Mouse (Mus musculus) heart, embryonic 13.5 days (tissue): Measurements from ENCODE around the gene Sirt2. TPM values are rescaled to one million over a fixed set of nuclear protein-coding genes. Genes with fewer than 3 reads are reported as not detected.

Source experiments
- ATAC-seq: fragments of 200-750 bp; cut with Nextera tagmentation; 2 replicates; pipeline ENCODE4 v1.8.0; 2017; ENCODE audit warnings: moderate TSS enrichment; ENCODE audit not compliant: insufficient number of reproducible peaks, low FRiP score, low TSS enrichment; ENCODE audit errors: extremely low read depth
- H3K27ac ChIP-seq: fragments of 300-500 bp; sonication (generic); replicated peaks from 2 replicates; pipeline ENCODE4 v1.5.1; 2015; ENCODE audit warnings: moderate library complexity, mild to moderate bottlenecking, inconsistent platforms
- H3K27me3 ChIP-seq: fragments of 300-500 bp; sonication (generic); replicated peaks from 2 replicates; pipeline ENCODE4 v1.6.1; 2015; ENCODE audit warnings: mild to moderate bottlenecking, inconsistent platforms
- H3K36me3 ChIP-seq: fragments of 300-500 bp; sonication (generic); 2 replicates; pipeline ENCODE4 v1.6.1; 2015; ENCODE audit warnings: mild to moderate bottlenecking, inconsistent platforms
- H3K4me1 ChIP-seq: fragments of 300-500 bp; sonication (generic); 2 replicates; pipeline ENCODE4 v1.6.1; 2015; ENCODE audit warnings: inconsistent platforms
- H3K4me2 ChIP-seq: fragments of 300-500 bp; sonication (generic); 2 replicates; pipeline ENCODE4 v1.6.1; 2015; ENCODE audit warnings: inconsistent platforms, mild to moderate bottlenecking, moderate library complexity
- H3K4me3 ChIP-seq: fragments of 300-500 bp; sonication (generic); 2 replicates; pipeline ENCODE4 v1.5.1; 2015; ENCODE audit warnings: moderate library complexity, mild to moderate bottlenecking, inconsistent platforms
- H3K9ac ChIP-seq: fragments of 300-500 bp; sonication (generic); 2 replicates; pipeline ENCODE4 v1.6.1; 2015; ENCODE audit warnings: inconsistent platforms, mild to moderate bottlenecking, moderate library complexity
- H3K9me3 ChIP-seq: fragments of 300-500 bp; sonication (generic); 2 replicates; pipeline ENCODE4 v1.6.1; 2016; ENCODE audit warnings: inconsistent platforms
- WGBS: fragments of 180-500 bp; shearing (Covaris S2); methylation state at CpG from one replicate; pipeline ENCODE4 v1.1.7; 2015; ENCODE audit warnings: mixed read lengths; 5-methylcytosine and 5-hydroxymethylcytosine counted together
- polyA plus RNA-seq: library from polyadenylated mRNA; unstranded; fragments of >200 nt; fragmentation: Nextera tagmentation; extraction: Ambion mirVana; gene quantifications from 2 replicates; pipeline ENCODE4 v1.2.1, GENCODE M21; 2015

Gene Sirt2
- polyA plus RNA-seq, result 48.9 and 51.5 TPM in 2 replicates

DNA sequence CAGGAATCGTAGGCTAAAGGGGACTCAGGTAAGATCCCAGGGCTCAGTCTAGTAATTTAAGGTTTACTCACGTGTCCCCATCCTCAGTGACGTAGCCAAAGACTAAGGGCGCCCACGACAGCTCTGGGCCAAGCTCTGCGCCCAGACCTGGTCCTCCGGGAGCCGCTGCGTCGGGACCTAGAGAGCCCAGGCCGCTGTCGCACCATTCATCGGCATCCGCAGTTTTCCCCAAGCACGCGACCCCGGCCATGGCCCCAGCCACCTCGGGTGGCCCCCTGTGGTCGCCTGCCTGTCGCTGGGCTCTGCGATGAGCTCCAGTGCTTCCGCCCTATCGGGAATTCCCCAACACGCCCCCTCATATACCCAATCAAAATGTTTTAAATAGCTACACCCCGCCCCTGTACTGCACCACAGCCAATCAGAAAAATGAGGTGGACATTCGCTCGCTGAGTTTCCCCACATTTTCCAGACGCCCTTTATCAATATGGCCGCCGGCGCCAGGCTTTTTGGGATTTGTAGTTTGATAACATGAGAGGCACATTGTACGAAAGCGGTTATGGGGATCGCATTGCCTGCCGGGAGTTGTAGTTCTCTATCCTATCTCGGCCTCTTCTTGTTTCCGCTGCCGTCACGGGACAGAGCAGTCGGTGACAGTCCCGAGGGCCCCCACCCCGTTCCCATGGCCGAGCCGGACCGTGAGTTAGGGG, at the start of gene Sirt2:
Gene Sirt2, plus strand, starts transcription at position 563 of the 707 bp plus-strand sequence.
- Histone ChIP-seq H3K27me3 (no peaks in the 10 kb centered on the region), H3K36me3 (peaks cover 10% of the 10 kb centered on the region), H3K27ac (0 out of 2 replicates have a peak within 1 kb of the TSS, but pooled peaks have one; percentile 24), H3K4me3 (peak within 1 kb of the TSS; percentile 86), H3K4me2 (peak within 1 kb of the TSS; percentile 80), H3K9ac (peak within 1 kb of the TSS; percentile 92), H3K4me1 (peaks cover 18% of the 10 kb centered on the region), H3K9me3 (no peaks in the 10 kb centered on the region)
- WGBS, result 0% methylated on average over 45 of the region's 45 CpGs
- ATAC-seq, result peak; percentile 94

DNA sequence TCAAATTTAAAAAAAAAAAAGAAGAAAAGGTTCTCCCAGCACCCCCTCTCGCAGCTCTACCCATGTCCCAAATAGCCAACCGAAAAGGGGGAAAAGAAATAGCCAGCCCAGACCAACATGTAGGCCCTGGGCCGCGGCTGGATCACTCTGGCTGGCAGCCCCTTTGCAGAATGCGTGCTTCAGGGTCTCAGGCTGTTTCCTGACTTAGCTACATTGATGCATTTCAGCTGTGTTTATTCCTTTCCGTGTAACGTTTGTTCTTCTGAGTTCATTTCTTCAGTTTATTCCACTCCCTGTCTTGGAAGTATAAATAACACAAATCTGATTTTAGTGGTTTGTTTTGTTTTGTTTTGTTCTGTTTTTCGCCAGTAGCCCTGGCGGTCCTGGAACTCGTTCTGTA, 48.8 kb upstream of the Sirt2 start:
- no peaks in the 10 kb centered on the region for H3K27me3 ChIP-seq
- WGBS, result 74% methylated on average over 10 of the region's 10 CpGs

DNA sequence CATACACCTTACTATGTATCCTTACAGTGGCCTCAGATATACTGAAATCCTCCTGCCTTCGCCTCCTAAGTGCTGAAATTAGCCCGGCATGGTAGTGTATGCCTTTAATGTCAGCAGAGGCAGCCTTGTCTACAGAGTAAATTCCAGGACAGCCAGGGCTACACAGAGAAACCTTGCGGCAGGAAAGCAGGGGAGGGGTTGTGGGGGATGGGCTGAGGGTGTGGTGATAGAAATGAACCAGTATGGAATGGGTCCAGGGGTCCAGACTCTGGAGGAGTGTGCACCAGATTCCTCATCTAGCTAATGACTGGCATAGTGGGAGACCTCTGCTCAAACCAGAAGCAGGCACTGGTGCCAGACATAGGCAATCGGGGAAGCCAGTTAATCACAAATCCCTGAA, 47.4 kb upstream of the Sirt2 start:
- Histone ChIP-seq H3K36me3 (peaks cover 5% of the 10 kb centered on the region), H3K9ac (no peak overlapping the region), H3K9me3 (no peaks in the 10 kb centered on the region), H3K27me3 (no peaks in the 10 kb centered on the region), H3K4me2 (peak overlapping the region; percentile 27), H3K4me3 (no peak overlapping the region), H3K27ac (no peak overlapping the region), H3K4me1 (peaks cover 34% of the 10 kb centered on the region)
- WGBS, result 23% methylated on average over 4 of the region's 4 CpGs
- no peak for ATAC-seq

More for the DNA sequence above, 48.8 kb upstream of the Sirt2 start:
- H3K4me3 ChIP-seq, result peak overlapping the region; percentile 70; the same call in 1 of the 2 replicates
- no peak for ATAC-seq
- H3K9me3 ChIP-seq, result no peaks in the 10 kb centered on the region
- peak overlapping the region; percentile 85 for H3K4me2 ChIP-seq
- 0 out of 2 replicates have a peak, but pooled peaks cover 2% of the 10 kb centered on the region for H3K36me3 ChIP-seq
- H3K4me1 ChIP-seq, result peaks cover 46% of the 10 kb centered on the region
- H3K27ac ChIP-seq, result no peak overlapping the region
- no peak overlapping the region for H3K9ac ChIP-seq

DNA sequence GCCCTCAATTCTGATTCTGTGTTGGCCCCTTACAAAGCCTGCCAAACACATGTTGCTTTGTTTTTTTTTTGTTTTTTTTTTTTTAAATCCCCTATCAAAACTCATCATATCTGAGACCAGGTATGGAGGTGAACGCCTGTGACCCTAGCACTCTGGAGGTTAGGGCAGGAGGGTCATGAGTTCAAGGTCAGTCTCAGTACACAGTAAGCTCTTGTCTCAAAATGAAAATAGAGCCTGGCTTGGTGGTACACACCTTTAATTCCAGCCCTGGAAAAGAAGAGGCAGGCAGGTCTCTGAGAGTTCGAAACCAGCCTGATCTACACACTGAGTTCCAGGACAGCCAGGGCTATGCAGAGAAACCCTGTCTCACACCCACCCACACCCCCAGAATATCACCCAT, 46.9 kb upstream of the Sirt2 start:
- peaks cover 10% of the 10 kb centered on the region for H3K36me3 ChIP-seq
- 71% methylated on average over 2 of the region's 2 CpGs for WGBS
- ATAC-seq, result no peak
- no peaks in the 10 kb centered on the region for H3K27me3 ChIP-seq
- H3K4me3 ChIP-seq, result no peak overlapping the region
- no peak overlapping the region for H3K4me2 ChIP-seq
- no peak overlapping the region for H3K9ac ChIP-seq
- H3K27ac ChIP-seq, result no peak overlapping the region
- H3K4me1 ChIP-seq, result peaks cover 30% of the 10 kb centered on the region
- no peaks in the 10 kb centered on the region for H3K9me3 ChIP-seq

DNA sequence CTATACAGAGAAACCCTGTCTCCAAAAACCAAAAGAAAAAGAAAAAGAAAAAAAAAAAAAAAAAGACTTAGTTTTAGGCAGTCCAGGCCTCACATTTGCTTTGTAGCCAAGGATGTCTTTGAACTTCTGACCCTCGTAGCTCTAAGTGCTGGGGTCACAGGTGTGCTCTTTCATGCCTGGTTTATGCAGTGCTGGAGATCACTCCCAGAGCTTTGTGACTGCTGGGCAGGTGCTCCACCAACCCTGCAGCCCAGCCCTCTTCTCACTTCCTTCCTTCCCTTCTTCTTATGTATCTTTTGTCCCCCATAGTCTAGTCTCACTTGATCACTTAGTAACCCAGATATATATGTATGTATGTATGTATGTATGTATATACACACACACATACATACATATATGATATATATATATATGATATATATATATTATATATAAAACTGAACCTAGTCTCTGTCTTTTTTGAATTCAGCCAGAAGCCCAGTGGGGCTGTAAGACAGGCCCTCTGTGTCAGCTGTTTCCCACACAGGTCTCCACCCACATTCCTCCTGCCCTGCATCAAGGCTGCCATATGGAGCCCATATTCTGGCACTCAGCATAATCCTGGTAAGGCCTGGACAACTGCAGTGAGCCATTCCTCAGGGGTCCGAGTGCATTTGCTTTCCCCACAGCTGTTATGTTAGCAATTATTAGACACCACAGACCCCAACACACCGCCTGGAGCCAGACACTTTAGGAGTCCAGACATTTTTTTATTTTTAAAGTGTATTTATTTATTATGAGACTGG, 45.6 kb upstream of the Sirt2 start:
- no peak overlapping the region for H3K27ac ChIP-seq
- ATAC-seq, result no peak
- H3K27me3 ChIP-seq, result no peaks in the 10 kb centered on the region
- H3K9me3 ChIP-seq, result no peaks in the 10 kb centered on the region
- H3K4me3 ChIP-seq, result no peak overlapping the region
- peaks cover 21% of the 10 kb centered on the region for H3K4me1 ChIP-seq
- H3K9ac ChIP-seq, result no peak overlapping the region
- H3K4me2 ChIP-seq, result no peak overlapping the region
- H3K36me3 ChIP-seq, result peaks cover 17% of the 10 kb centered on the region
- 62% methylated on average over 3 of the region's 3 CpGs for WGBS

DNA sequence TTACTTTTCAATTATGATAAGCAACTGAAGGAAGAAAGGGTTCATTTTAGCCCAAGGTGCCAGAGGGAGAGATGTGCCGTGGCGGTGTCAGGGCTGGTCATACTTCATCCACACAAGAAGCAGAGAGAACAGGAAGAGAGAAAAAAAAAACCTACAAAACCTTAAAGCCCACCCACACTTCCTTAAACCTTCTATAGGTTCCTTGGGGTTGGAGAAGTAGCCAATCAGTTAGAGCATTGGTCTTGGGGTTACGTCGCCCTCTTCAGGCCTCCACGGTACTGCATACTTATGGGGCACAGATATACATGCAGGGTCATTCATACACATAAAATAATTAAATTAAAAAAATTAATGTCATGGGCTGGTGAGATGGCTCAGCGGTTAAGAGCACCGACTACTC, 44.5 kb upstream of the Sirt2 start:
- Histone ChIP-seq H3K36me3 (peaks cover 22% of the 10 kb centered on the region), H3K4me1 (peaks cover 22% of the 10 kb centered on the region), H3K9ac (no peak overlapping the region), H3K9me3 (no peaks in the 10 kb centered on the region), H3K27me3 (no peaks in the 10 kb centered on the region), H3K4me2 (no peak overlapping the region), H3K4me3 (no peak overlapping the region), H3K27ac (no peak overlapping the region)
- ATAC-seq, result no peak
- 89% methylated on average over 7 of the region's 7 CpGs for WGBS

DNA sequence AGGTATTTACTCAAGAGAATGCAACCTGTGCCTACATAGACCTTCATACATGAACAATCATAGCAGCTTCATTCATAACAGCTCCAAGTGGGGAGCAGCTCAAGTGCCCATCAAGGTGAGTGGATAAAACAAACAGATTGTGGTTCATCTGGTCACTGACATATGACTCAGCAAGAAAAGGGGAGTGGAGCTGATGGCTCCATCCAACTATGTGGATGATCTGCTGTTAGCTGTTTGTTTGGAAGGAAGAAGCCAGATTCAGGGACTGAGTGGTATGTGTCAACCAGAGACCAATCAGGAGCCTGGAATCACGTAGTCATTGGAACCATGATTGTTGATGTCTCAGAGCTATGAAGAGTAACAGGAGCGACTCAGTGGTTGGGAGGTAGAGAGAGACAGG, 41.9 kb upstream of the Sirt2 start:
- H3K4me2 ChIP-seq, result no peak overlapping the region
- ATAC-seq, result no peak
- H3K9ac ChIP-seq, result no peak overlapping the region
- H3K4me3 ChIP-seq, result no peak overlapping the region
- H3K27me3 ChIP-seq, result no peaks in the 10 kb centered on the region
- 89% methylated on average over 2 of the region's 2 CpGs for WGBS
- no peaks in the 10 kb centered on the region for H3K9me3 ChIP-seq
- H3K36me3 ChIP-seq, result peaks cover 22% of the 10 kb centered on the region
- peaks cover 8% of the 10 kb centered on the region for H3K4me1 ChIP-seq
- no peak overlapping the region for H3K27ac ChIP-seq

DNA sequence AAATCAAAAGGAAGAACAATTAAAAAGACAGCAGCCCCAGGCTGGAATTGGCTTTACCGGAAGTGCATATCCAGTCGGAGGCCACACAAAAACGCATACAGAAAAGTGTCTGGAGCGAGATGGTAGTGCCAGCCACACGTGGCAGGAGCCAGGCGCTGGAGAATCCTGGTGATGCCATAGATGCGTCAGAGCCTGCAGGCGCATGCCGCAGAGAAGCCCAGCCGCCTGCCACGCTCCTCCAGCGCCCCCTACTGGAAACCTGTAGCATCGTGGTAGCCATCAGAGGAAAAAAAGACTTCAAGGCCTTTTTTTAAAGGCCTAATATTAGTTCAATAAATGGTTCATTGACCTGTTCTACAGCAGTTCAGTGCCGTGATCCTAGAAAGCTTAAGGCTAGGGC, 39.9 kb upstream of the Sirt2 start:
- 0 out of 2 replicates have a peak, but pooled peaks cover under 1% of the 10 kb centered on the region for H3K27me3 ChIP-seq
- H3K36me3 ChIP-seq, result peaks cover 36% of the 10 kb centered on the region
- H3K9ac ChIP-seq, result no peak overlapping the region
- no peak overlapping the region for H3K4me3 ChIP-seq
- ATAC-seq, result no peak
- no peak overlapping the region for H3K27ac ChIP-seq
- whole genome bisulfite sequencing, result 6% methylated on average over 14 of the region's 14 CpGs
- H3K4me2 ChIP-seq, result peak overlapping the region; percentile 31
- H3K4me1 ChIP-seq, result 0 out of 2 replicates have a peak, but pooled peaks cover 4% of the 10 kb centered on the region
- peaks cover 10% of the 10 kb centered on the region for H3K9me3 ChIP-seq

DNA sequence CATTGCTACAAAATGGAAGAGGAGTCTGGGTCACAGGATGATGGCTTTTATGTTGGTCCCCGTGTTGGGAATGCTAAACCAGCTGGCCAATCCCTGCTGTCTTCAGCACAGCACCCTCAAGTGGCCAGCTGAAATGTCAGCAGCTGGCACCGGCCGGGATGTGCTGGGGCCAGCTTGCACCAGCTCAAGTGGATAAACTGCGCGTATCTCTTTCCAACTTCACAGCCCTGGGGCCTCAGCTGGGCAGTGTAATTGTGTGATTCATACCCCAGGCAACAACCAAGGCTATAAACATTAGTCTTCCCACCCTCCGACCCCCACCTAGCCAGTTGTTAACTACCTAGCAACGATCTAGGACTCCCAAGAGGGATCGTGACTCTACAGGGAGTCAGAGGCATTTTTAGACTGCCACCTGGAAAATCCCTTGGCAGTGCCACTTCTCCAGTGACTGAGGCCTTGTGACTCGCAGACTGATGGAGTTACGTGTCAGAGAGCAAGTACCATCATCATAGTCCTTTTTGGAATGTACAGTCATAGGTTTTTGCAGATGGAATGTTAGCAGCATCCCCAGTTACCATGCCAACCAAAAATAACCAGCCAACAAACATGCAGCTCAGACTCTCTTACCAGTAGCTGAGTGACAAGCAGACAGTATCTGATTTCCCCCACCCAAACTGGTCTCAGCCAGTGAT, 38.7 kb upstream of the Sirt2 start:
- WGBS, result 54% methylated on average over 10 of the region's 10 CpGs

DNA sequence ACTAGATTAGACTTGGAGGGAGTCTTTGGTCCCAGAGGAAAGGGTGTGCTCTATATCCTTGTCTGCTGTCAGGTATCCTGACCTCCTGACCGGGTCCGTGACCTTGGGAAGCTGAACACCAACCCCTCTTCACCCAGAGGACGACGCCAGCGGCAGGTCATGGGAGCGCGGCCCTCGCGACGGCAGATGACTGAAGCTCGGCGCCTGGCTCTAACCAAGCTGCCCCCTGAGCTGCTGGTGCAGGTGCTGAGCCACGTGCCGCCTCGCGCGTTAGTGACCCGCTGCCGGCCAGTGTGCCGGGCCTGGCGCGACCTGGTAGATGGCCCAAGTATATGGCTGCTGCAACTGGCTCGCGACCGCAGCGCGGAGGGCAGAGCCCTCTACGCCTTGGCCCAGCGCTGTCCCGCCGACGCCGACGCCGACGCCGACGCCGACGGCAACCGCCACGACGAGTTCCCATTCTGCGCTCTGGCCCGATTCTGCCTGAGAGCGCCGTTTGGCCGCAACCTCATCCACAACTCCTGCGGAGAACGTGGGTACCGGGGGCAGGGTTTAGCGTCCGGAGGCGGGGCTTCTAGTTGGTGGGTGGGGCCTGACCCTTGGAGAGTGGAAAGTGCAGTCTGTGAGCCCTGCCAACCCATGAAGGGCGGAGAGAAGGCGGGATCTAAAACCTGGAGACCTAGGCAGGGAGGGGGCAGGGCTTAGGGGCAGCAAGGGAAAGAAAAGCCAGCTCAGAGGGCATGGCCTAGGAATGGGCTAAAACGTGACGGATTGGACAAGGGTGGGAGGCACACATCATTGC, 34.0 kb upstream of the Sirt2 start:
- Histone ChIP-seq H3K27me3 (peaks cover 5% of the 10 kb centered on the region; the same call in 1 of the 2 replicates), H3K4me3 (peak overlapping the region; percentile 56), H3K9me3 (peaks cover 13% of the 10 kb centered on the region), H3K4me1 (peaks cover 14% of the 10 kb centered on the region), H3K27ac (no peak overlapping the region), H3K9ac (peak overlapping the region; percentile 67), H3K36me3 (peaks cover 44% of the 10 kb centered on the region), H3K4me2 (peak overlapping the region; percentile 83)
- peak; percentile 90 for ATAC-seq
- 2% methylated on average over 58 of the region's 58 CpGs for WGBS

More for the DNA sequence above, 38.7 kb upstream of the Sirt2 start:
- Histone ChIP-seq H3K4me2 (no peak overlapping the region), H3K36me3 (peaks cover 34% of the 10 kb centered on the region), H3K27ac (no peak overlapping the region), H3K9ac (no peak overlapping the region), H3K4me3 (no peak overlapping the region), H3K9me3 (peaks cover 13% of the 10 kb centered on the region), H3K27me3 (peaks cover 5% of the 10 kb centered on the region; the same call in 1 of the 2 replicates), H3K4me1 (peaks cover 12% of the 10 kb centered on the region)
- no peak for ATAC-seq
